Mouse (Mus musculus): ENCODE measurements around the gene Pax1. TPM values are rescaled to one million over a fixed set of nuclear protein-coding genes. Genes with fewer than 3 reads are reported as not detected.

Pax1 gene
- total RNA-seq, 1 experiment from 2014 or later, result not detected

Other genes starting within 250 kb of the Pax1 start
- not detected in 2 replicates for gene Nkx2-2, start 167.7 kb upstream of the Pax1 start, total RNA-seq (2017)